Mouse (Mus musculus) lung, postnatal 0 days (tissue): ENCODE data around the gene Sf3a2. TPM values are rescaled to one million over a fixed set of nuclear protein-coding genes. Genes with fewer than 3 reads are reported as not detected.
A peak's percentile ranks its signal among the peaks of the same experiment; 100 is the strongest.

Source experiments
- ATAC-seq: fragments of 200-750 bp; cut with Nextera tagmentation; 2 replicates; pipeline ENCODE4 v1.8.0; 2017; ENCODE audit warnings: moderate library complexity
- DNase-seq: peaks from one replicate; pipeline ENCODE4 v3.0.0-alpha.2; 2016; ENCODE audit warnings: low spot score
- H3K27ac ChIP-seq: fragments of 300-500 bp; sonication (generic); 2 replicates; pipeline ENCODE4 v1.5.1; 2014; ENCODE audit warnings: antibody characterized with exemption, mild to moderate bottlenecking, low read length, mixed read lengths
- H3K27me3 ChIP-seq: fragments of 300-500 bp; sonication (generic); replicated peaks from 2 replicates; pipeline ENCODE4 v1.6.1; 2014; ENCODE audit warnings: low read length, mixed read lengths; ENCODE audit not compliant: insufficient read depth
- H3K36me3 ChIP-seq: fragments of 300-500 bp; sonication (generic); 2 replicates; pipeline ENCODE4 v1.6.1; 2014; ENCODE audit warnings: low read length, mixed read lengths; ENCODE audit not compliant: insufficient read depth
- H3K4me1 ChIP-seq: fragments of 300-500 bp; sonication (generic); 2 replicates; pipeline ENCODE4 v1.6.1; 2014; ENCODE audit warnings: antibody characterized with exemption, low read depth, low read length, mixed read lengths; ENCODE audit not compliant: insufficient read depth
- H3K4me2 ChIP-seq: fragments of 300-500 bp; sonication (generic); replicated peaks from 2 replicates; pipeline ENCODE4 v1.6.1; 2014; ENCODE audit warnings: low read depth, mild to moderate bottlenecking, low read length, moderate library complexity, mixed read lengths
- H3K4me3 ChIP-seq: fragments of 300-500 bp; sonication (generic); 2 replicates; pipeline ENCODE4 v1.5.1; 2014; ENCODE audit warnings: low read depth, low read length
- H3K9ac ChIP-seq: fragments of 300-500 bp; sonication (generic); replicated peaks from 2 replicates; pipeline ENCODE4 v1.6.1; 2014; ENCODE audit warnings: low read depth, mild to moderate bottlenecking
- H3K9me3 ChIP-seq: fragments of 300-500 bp; sonication (generic); 2 replicates; pipeline ENCODE4 v1.6.1; 2016; ENCODE audit warnings: low read length, mixed read lengths
- CTCF ChIP-seq: IDR thresholded peaks from 2 replicates; pipeline ENCODE4 v1.5.1; 2016; ENCODE audit warnings: antibody characterized with exemption, mild to moderate bottlenecking
- EP300 ChIP-seq: IDR thresholded peaks from 2 replicates; pipeline ENCODE4 v1.6.1; 2016; ENCODE audit warnings: antibody characterized with exemption, mild to moderate bottlenecking, control low read depth
- WGBS: fragments of 180-500 bp; shearing (Covaris S2); extraction: QIAGEN DNeasy Blood & Tissue Kit; methylation state at CpG from one replicate; pipeline ENCODE4 v1.1.7; 2014; 5-methylcytosine and 5-hydroxymethylcytosine counted together
- polyA plus RNA-seq: library from polyadenylated mRNA; unstranded; fragments of >200 nt; fragmentation: Nextera tagmentation; extraction: Ambion mirVana; gene quantifications from 2 replicates; pipeline ENCODE4 v1.2.1, GENCODE M21; 2015

The Sf3a2 gene
- polyA plus RNA-seq, 1 experiment from 2014 or later: 29.4 TPM

GRCm38 (mm10) chr10:80805322-80805721 is 7.3 kb downstream of the Sf3a2 start:
- H3K27me3 ChIP-seq: peaks cover 19% of the 10 kb centered on the region; the same call in 1 of the 2 replicates
- DNase-seq (no peak), ATAC-seq (no peak)
- H3K36me3 ChIP-seq: 0 out of 2 replicates have a peak, but pooled peaks cover 3% of the 10 kb centered on the region
- H3K4me3 ChIP-seq: no peak overlapping the region
- TF ChIP-seq CTCF (no peak), EP300 (no peak)
- WGBS: 82% methylated on average over 5 of the region's 5 CpGs
- H3K27ac ChIP-seq: no peak overlapping the region
- no peak overlapping the region for H3K4me2 ChIP-seq
- no peak overlapping the region for H3K9ac ChIP-seq
- no peaks in the 10 kb centered on the region for H3K9me3 ChIP-seq
- H3K4me1 ChIP-seq: peaks cover 14% of the 10 kb centered on the region

GRCm38 (mm10) chr10:80805925-80806324 is 7.9 kb downstream of the Sf3a2 start:
- no peak overlapping the region for H3K4me3 ChIP-seq
- no peaks in the 10 kb centered on the region for H3K9me3 ChIP-seq
- DNase-seq (peak; percentile 62), ATAC-seq (peak; percentile 44; the same call in 1 of the 2 replicates)
- TF ChIP-seq EP300 (no peak), CTCF (peak; percentile 81)
- H3K9ac ChIP-seq: no peak overlapping the region
- 0 out of 2 replicates have a peak, but pooled peaks cover 3% of the 10 kb centered on the region for H3K36me3 ChIP-seq
- no peak overlapping the region for H3K4me2 ChIP-seq
- H3K4me1 ChIP-seq: peaks cover 14% of the 10 kb centered on the region
- 20% methylated on average over 3 of the region's 3 CpGs for WGBS
- no peak overlapping the region for H3K27ac ChIP-seq
- H3K27me3 ChIP-seq: peaks cover 19% of the 10 kb centered on the region; the same call in 1 of the 2 replicates

GRCm38 (mm10) chr10:80806341-80807056 is 8.5 kb downstream of the Sf3a2 start:
- Histone ChIP-seq H3K27me3 (peaks cover 19% of the 10 kb centered on the region; the same call in 1 of the 2 replicates), H3K9ac (no peak overlapping the region; the same call in 1 of the 2 replicates), H3K4me1 (peaks cover 14% of the 10 kb centered on the region), H3K4me3 (peak overlapping the region; percentile 39), H3K4me2 (peak overlapping the region; percentile 91), H3K27ac (no peak overlapping the region), H3K9me3 (no peaks in the 10 kb centered on the region), H3K36me3 (0 out of 2 replicates have a peak, but pooled peaks cover 3% of the 10 kb centered on the region)
- WGBS: 49% methylated on average over 34 of the region's 34 CpGs
- TF ChIP-seq EP300: no peak
- no peak for DNase-seq
- no peak for ATAC-seq

GRCm38 (mm10) chr10:80807057-80807627 is 9.1 kb downstream of the Sf3a2 start:
- DNase-seq: peak; percentile 65
- peaks cover 14% of the 10 kb centered on the region for H3K4me1 ChIP-seq
- ATAC-seq: peak; percentile 69
- peaks cover 19% of the 10 kb centered on the region; the same call in 1 of the 2 replicates for H3K27me3 ChIP-seq
- 2% methylated on average over 50 of the region's 58 CpGs for WGBS
- H3K36me3 ChIP-seq: 0 out of 2 replicates have a peak, but pooled peaks cover 3% of the 10 kb centered on the region
- H3K4me3 ChIP-seq: peak overlapping the region; percentile 39
- H3K4me2 ChIP-seq: peak overlapping the region; percentile 91
- TF ChIP-seq EP300 (no peak), CTCF (0 out of 2 replicates have a peak, but pooled peaks have one; percentile 3)
- no peaks in the 10 kb centered on the region for H3K9me3 ChIP-seq
- no peak overlapping the region; the same call in 1 of the 2 replicates for H3K9ac ChIP-seq
- H3K27ac ChIP-seq: no peak overlapping the region

GRCm38 (mm10) chr10:80808099-80808984 is 10.3 kb downstream of the Sf3a2 start:
- Histone ChIP-seq H3K9ac (no peak overlapping the region), H3K9me3 (no peaks in the 10 kb centered on the region), H3K4me3 (no peak overlapping the region), H3K27me3 (peaks cover 19% of the 10 kb centered on the region; the same call in 1 of the 2 replicates), H3K4me2 (peak overlapping the region; percentile 17; the same call in 1 of the 2 replicates), H3K27ac (no peak overlapping the region), H3K36me3 (no peaks in the 10 kb centered on the region), H3K4me1 (peaks cover 14% of the 10 kb centered on the region)
- ATAC-seq: no peak
- no peak for TF ChIP-seq CTCF
- TF ChIP-seq EP300: no peak
- 23% methylated on average over 40 of the region's 40 CpGs for WGBS
- no peak for DNase-seq
